Mouse (Mus musculus) testis, adult 2 months (tissue): ENCODE measurements around the gene Ubqln5.

ENCODE experiments used
- CTCF ChIP-seq: fragments of 200-500 bp; IDR thresholded peaks from 2 replicates; pipeline ENCODE4 v1.5.1; 2012; ENCODE audit warnings: low read depth, mild to moderate bottlenecking, inconsistent platforms, low read length, moderate library complexity; ENCODE audit not compliant: control insufficient read depth, insufficient read depth, insufficient replicate concordance
- POLR2A ChIP-seq: fragments of 200-500 bp; IDR thresholded peaks from 2 replicates; pipeline ENCODE4 v1.6.1; 2012; ENCODE audit warnings: low read depth, mild to moderate bottlenecking, inconsistent platforms, low read length, moderate library complexity; ENCODE audit not compliant: control insufficient read depth

DNA sequence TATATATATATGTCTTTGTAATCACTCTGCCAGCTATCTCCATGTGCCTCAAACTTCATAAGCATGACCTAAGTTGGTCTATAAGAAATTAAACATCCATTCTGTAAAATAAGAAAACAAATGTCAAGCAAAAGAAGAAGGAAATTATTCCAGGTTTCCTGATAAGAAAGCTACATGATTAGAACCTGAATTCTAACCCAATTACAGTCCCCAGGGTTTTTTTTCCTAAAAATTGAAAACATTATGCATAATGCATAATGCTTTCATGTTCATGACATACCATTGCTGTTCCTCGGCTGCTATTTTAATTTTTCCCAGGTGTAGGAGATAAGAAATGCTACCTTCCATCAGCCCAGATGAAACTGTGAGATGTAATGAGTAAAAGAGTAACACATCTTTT is 44.3 kb downstream of the Ubqln5 start, which contains the start of gene Olfr645:
- no peak for TF ChIP-seq CTCF
- TF ChIP-seq POLR2A = no peak
